Mouse (Mus musculus) CH12.LX (cell line): ENCODE results near the gene Hlf. TPM values are rescaled to one million over a fixed set of nuclear protein-coding genes. Genes with fewer than 3 reads are reported as not detected.

Experiments used
- DNase-seq: peaks from one replicate; pipeline ENCODE4 v3.0.0-alpha.2; 2013; ENCODE audit errors: extremely low read depth
- H3K27ac ChIP-seq: 2 replicates; pipeline ENCODE4 v1.5.1; 2012; ENCODE audit warnings: low read depth, mild to moderate bottlenecking, control low read depth, moderate library complexity; ENCODE audit not compliant: insufficient read depth
- H3K27me3 ChIP-seq: replicated peaks from 2 replicates; pipeline ENCODE3; 2012; ENCODE audit warnings: inconsistent platforms
- H3K36me3 ChIP-seq, 2 experiments: replicated peaks in 1 of 2; 2 replicates each; pipeline versions ENCODE3 to v1.6.1; 2012; ENCODE audit warnings: inconsistent platforms in 1 of 2, low read length in 1 of 2, mild to moderate bottlenecking in 1 of 2, mixed read lengths in 1 of 2, moderate library complexity in 1 of 2; ENCODE audit not compliant: control insufficient read depth in 1 of 2, insufficient read depth in 1 of 2
- H3K4me1 ChIP-seq, 2 experiments: 2 replicates each; pipeline ENCODE4 v1.6.1; 2012; ENCODE audit warnings: inconsistent platforms in 1 of 2, moderate library complexity in 1 of 2; ENCODE audit not compliant: insufficient read depth in 2 of 2, control insufficient read depth in 1 of 2
- H3K4me2 ChIP-seq: 2 replicates; pipeline ENCODE4 v1.6.1; 2012; ENCODE audit warnings: low read depth, mild to moderate bottlenecking, control low read depth; ENCODE audit not compliant: poor library complexity, insufficient read depth, severe bottlenecking
- H3K4me3 ChIP-seq, 3 experiments: fragments of 150-350 bp in 1 of 3; sonication (generic) in 1 of 3; replicated peaks in 1 of 3; 2 replicates each; pipeline versions ENCODE3 to v1.5.1; 2011 to 2012; ENCODE audit warnings: low read depth in 2 of 3, low read length in 2 of 3, mild to moderate bottlenecking in 2 of 3, moderate library complexity in 2 of 3, control low read depth in 1 of 3, improper control_type of control experiment in 1 of 3, inconsistent platforms in 1 of 3, mixed read lengths in 1 of 3; ENCODE audit not compliant: poor library complexity in 1 of 3
- H3K79me2 ChIP-seq: replicated peaks from 2 replicates; pipeline ENCODE4 v1.6.1; 2012; ENCODE audit warnings: mild to moderate bottlenecking, moderate library complexity; ENCODE audit not compliant: control insufficient read depth, poor library complexity, insufficient read depth, severe bottlenecking; ENCODE audit errors: extremely low read depth
- H3K9ac ChIP-seq: 2 replicates; pipeline ENCODE4 v1.6.1; 2012; ENCODE audit warnings: low read depth, mild to moderate bottlenecking, control low read depth, moderate library complexity; ENCODE audit not compliant: insufficient read depth
- H3K9me3 ChIP-seq: replicated peaks from 2 replicates; pipeline ENCODE3; 2012; ENCODE audit warnings: low read length, inconsistent platforms, mixed read lengths
- BHLHE40 ChIP-seq: IDR thresholded peaks from 2 replicates; pipeline ENCODE4 v1.6.1; 2011; ENCODE audit warnings: mild to moderate bottlenecking, low read depth, low read length, improper control_type of control experiment
- CHD2 ChIP-seq: IDR thresholded peaks from 2 replicates; pipeline ENCODE4 v1.6.1; 2011; ENCODE audit warnings: low read length, improper control_type of control experiment
- E2F4 ChIP-seq: IDR thresholded peaks from 2 replicates; pipeline ENCODE4 v1.6.1; 2011; ENCODE audit warnings: low read depth, low read length, improper control_type of control experiment; ENCODE audit not compliant: insufficient replicate concordance
- EP300 ChIP-seq: IDR thresholded peaks from 2 replicates; pipeline ENCODE4 v1.6.1; 2011; ENCODE audit warnings: low read length, improper control_type of control experiment
- ETS1 ChIP-seq: conservative IDR thresholded peaks from 2 replicates; pipeline ENCODE4 v1.6.1; 2012; ENCODE audit warnings: low read depth, mild to moderate bottlenecking, inconsistent platforms, low read length, improper control_type of control experiment, moderate library complexity
- JUN ChIP-seq: IDR thresholded peaks from 2 replicates; pipeline ENCODE4 v1.6.1; 2011; ENCODE audit warnings: low read depth, mild to moderate bottlenecking, low read length, improper control_type of control experiment, moderate library complexity; ENCODE audit not compliant: insufficient read depth
- JUND ChIP-seq: conservative IDR thresholded peaks from 2 replicates; pipeline ENCODE4 v1.6.1; 2011; ENCODE audit warnings: low read depth, low read length, improper control_type of control experiment
- KAT2A ChIP-seq: IDR thresholded peaks from 2 replicates; pipeline ENCODE4 v1.6.1; 2012; ENCODE audit warnings: low read length, improper control_type of control experiment, inconsistent platforms; ENCODE audit not compliant: insufficient replicate concordance
- MAFK ChIP-seq: IDR thresholded peaks from 2 replicates; pipeline ENCODE4 v1.6.1; 2011; ENCODE audit warnings: low read length, improper control_type of control experiment; ENCODE audit not compliant: insufficient replicate concordance
- MAZ ChIP-seq: IDR thresholded peaks from 2 replicates; pipeline ENCODE4 v1.6.1; 2012; ENCODE audit warnings: low read depth, mild to moderate bottlenecking, inconsistent platforms, low read length, improper control_type of control experiment, moderate library complexity
- MXI1 ChIP-seq: IDR thresholded peaks from 2 replicates; pipeline ENCODE4 v1.6.1; 2011; ENCODE audit warnings: mild to moderate bottlenecking, low read depth, low read length, improper control_type of control experiment
- MYC ChIP-seq: IDR thresholded peaks from 2 replicates; pipeline ENCODE4 v1.6.1; 2011; ENCODE audit warnings: low read depth, mild to moderate bottlenecking, improper control_type of control experiment, low read length
- NELFE ChIP-seq: IDR thresholded peaks from 2 replicates; pipeline ENCODE4 v1.6.1; 2011; ENCODE audit warnings: low read depth, low read length, improper control_type of control experiment
- NRF1 ChIP-seq: IDR thresholded peaks from 2 replicates; pipeline ENCODE4 v1.6.1; 2014; ENCODE audit warnings: low read depth, mild to moderate bottlenecking, inconsistent platforms, low read length, improper control_type of control experiment, moderate library complexity
- POLR2A ChIP-seq: IDR thresholded peaks from 2 replicates; pipeline ENCODE4 v1.6.1; 2011; ENCODE audit warnings: low read depth, mild to moderate bottlenecking, improper control_type of control experiment, low read length
- RAD21 ChIP-seq: IDR thresholded peaks from 2 replicates; pipeline ENCODE4 v1.6.1; 2011; ENCODE audit warnings: low read depth, mild to moderate bottlenecking, low read length, improper control_type of control experiment, moderate library complexity
- SIN3A ChIP-seq: IDR thresholded peaks from 2 replicates; pipeline ENCODE4 v1.6.1; 2012; ENCODE audit warnings: low read length, improper control_type of control experiment, inconsistent platforms
- SMC3 ChIP-seq: IDR thresholded peaks from 2 replicates; pipeline ENCODE4 v1.6.1; 2011; ENCODE audit warnings: low read depth, low read length, improper control_type of control experiment
- TCF12 ChIP-seq: IDR thresholded peaks from 2 replicates; pipeline ENCODE4 v1.6.1; 2014; ENCODE audit warnings: low read depth, mild to moderate bottlenecking, inconsistent platforms, low read length, improper control_type of control experiment
- UBTF ChIP-seq: IDR thresholded peaks from 2 replicates; pipeline ENCODE4 v1.6.1; 2012; ENCODE audit warnings: low read depth, mild to moderate bottlenecking, inconsistent platforms, low read length, improper control_type of control experiment, moderate library complexity
- USF1 ChIP-seq: IDR thresholded peaks from 2 replicates; pipeline ENCODE4 v1.6.1; 2014; ENCODE audit warnings: low read depth, mild to moderate bottlenecking, inconsistent platforms, low read length, improper control_type of control experiment
- ZNF384 ChIP-seq: IDR thresholded peaks from 2 replicates; pipeline ENCODE4 v1.6.1; 2012; ENCODE audit warnings: low read depth, low read length, improper control_type of control experiment, inconsistent platforms
- dilution Hi-C: fragments of 300-500 bp; cut with MboI; formaldehyde crosslinking; loops from 2 replicates; pipeline ENCODE4 v1.14.3; 2020; ENCODE audit warnings: low sequenced_read_pairs; ENCODE audit not compliant: extremely low pct_unique_long_range_greater_than_20kb, extremely low pct_ligation_motif_present
- in situ Hi-C: fragments of 300-500 bp; cut with MboI; formaldehyde crosslinking; loops from 3 replicates; pipeline ENCODE4 v1.14.3; 2019; ENCODE audit warnings: low sequenced_read_pairs, low pct_ligation_motif_present, low pct_unique_long_range_greater_than_20kb, mixed read lengths
- polyA plus RNA-seq: library from polyadenylated mRNA; unstranded; fragments of >175 nt; gene quantifications from 2 replicates; pipeline ENCODE4 v1.2.1, GENCODE M21; 2012; ENCODE audit warnings: low read depth; ENCODE audit not compliant: insufficient read length
- total RNA-seq, 2 experiments: library from RNA; depleted of rRNA; stranded (reverse); fragments of 300-350 nt in 1 of 2; fragments of >200 nt in 1 of 2; gene quantifications; 2 replicates each; pipeline ENCODE4 v1.2.3; 2012 to 2014

Hlf gene
- total and polyA plus RNA-seq, 3 experiments, result 0.08 to 0.36 TPM; not detected in 1

DNA sequence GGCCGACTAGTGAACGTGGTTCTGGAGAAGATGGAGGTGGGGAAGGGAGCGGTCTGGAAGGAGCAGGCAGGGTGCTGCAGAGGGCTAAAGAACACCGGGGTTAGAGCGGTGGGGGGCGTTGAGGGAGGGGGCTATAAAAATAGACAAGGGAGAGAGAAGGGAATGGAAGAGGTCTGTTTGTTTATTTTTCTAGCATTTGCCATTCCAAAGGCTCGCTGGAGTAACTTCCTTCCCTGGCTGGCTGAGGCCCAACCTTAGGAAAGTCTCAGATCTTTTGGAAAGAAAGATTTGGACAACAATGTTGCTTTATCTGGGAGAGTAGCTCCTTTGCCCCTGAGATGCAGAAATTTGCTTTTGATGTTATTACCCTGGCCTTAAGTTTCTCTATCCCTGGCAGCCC, 21.6 kb downstream of the Hlf start:
- Histone ChIP-seq H3K79me2 (no peaks in the 10 kb centered on the region), H3K27ac (no peak overlapping the region), H3K4me3 (no peak overlapping the region), H3K4me1 (no peaks in the 10 kb centered on the region), H3K9ac (no peak overlapping the region), H3K27me3 (no peaks in the 10 kb centered on the region), H3K36me3 (no peaks in the 10 kb centered on the region)
- dilution Hi-C loops, result no loop called here
- in situ Hi-C loops, result no loop called here
- TF ChIP-seq NRF1, result no peak
- TF ChIP-seq E2F4, result no peak
- no peak for TF ChIP-seq ETS1
- no peak for TF ChIP-seq TCF12
- no peak for TF ChIP-seq SIN3A
- no peak for TF ChIP-seq MAFK
- TF ChIP-seq MXI1, result no peak
- TF ChIP-seq UBTF, result no peak
- no peak for TF ChIP-seq EP300
- no peak for TF ChIP-seq BHLHE40
- no peak for TF ChIP-seq RAD21
- TF ChIP-seq NELFE, result no peak
- TF ChIP-seq JUN, result no peak
- TF ChIP-seq SMC3, result no peak
- no peak for TF ChIP-seq JUND
- no peak for TF ChIP-seq CHD2
- TF ChIP-seq ZNF384, result no peak
- TF ChIP-seq MYC, result no peak
- TF ChIP-seq, all 38 proteins: peak for 0
- H3K4me2 ChIP-seq, result no peak overlapping the region
- H3K9me3 ChIP-seq, result no peaks in the 10 kb centered on the region
- DNase-seq, result no peak

DNA sequence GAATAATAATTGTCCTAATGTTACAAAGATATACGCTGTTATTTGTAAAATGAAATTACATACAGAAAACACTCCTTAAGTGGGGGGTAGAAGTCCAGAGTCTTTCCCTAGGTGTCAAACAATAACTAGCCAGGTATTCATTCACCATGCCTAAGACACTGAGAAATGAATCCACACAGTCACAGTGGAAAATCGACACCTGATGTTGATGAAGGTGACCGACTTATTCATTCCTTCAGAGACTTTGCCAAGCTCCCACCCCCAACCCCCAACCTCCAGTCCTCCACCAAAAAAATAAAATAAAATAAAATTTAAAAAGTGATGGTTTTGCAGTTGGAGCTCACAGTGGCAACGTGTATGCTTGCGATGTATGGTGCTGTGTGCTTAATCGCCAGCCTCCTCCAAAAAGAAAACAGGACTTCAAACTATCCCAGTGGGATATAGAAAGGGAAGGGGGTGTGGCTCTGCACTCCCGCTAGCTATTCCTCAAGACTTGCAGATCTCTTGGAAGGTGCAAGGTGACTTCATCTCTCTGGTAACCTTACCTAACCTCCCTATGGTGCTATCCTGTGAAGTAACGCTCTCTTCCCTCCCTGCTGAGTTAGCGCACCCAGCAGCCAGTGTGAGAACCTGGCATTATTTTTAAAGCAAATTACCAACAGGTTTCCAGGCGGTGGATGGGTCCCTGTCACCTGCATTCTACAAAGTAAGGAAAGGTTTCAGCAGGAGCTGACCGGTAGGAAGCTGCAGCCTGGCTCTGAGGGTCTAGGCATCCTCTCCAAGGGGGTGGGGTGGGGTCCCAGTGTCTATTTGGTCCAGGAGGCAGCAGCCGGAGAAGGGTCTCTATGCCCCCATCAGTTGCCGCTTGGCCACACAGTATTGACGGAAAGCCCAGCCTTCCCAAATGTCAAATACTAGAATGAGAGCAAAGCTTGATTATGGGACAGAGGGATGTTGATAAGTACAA, 22.5 kb downstream of the Hlf start:
- no peaks in the 10 kb centered on the region for H3K79me2 ChIP-seq
- no peaks in the 10 kb centered on the region for H3K4me1 ChIP-seq
- DNase-seq, result no peak
- no peaks in the 10 kb centered on the region for H3K27me3 ChIP-seq
- no peaks in the 10 kb centered on the region for H3K9me3 ChIP-seq
- TF ChIP-seq SIN3A, result no peak
- no peak for TF ChIP-seq MAZ
- no peak for TF ChIP-seq EP300
- TF ChIP-seq KAT2A, result no peak
- TF ChIP-seq POLR2A, result no peak
- TF ChIP-seq USF1, result no peak
- no peak overlapping the region for H3K27ac ChIP-seq
- dilution Hi-C loops, result no loop called here
- in situ Hi-C loops, result no loop called here
- no peak overlapping the region for H3K4me3 ChIP-seq
- no peak overlapping the region for H3K4me2 ChIP-seq
- H3K36me3 ChIP-seq, result no peaks in the 10 kb centered on the region
- no peak overlapping the region for H3K9ac ChIP-seq
